Mouse (Mus musculus): Measurements from ENCODE around the gene Elmo1. TPM values are rescaled to one million over a fixed set of nuclear protein-coding genes. Genes with fewer than 3 reads are reported as not detected.
A peak's percentile ranks its signal among the peaks of the same experiment; 100 is the strongest.

The Elmo1 gene
- polyA plus RNA-seq, 1 experiment from 2014 or later = 10.7 TPM

- Histone ChIP-seq H3K4me1 (no peaks in the 10 kb centered on the region), H3K9me3 (no peaks in the 10 kb centered on the region), H3K4me2 (replicated peaks) (no peak overlapping the region), H3K4me3 (no peak overlapping the region), H3K27ac (no peak overlapping the region), H3K9ac (no peak overlapping the region), H3K27me3 (no peaks in the 10 kb centered on the region), H3K36me3 (no peaks in the 10 kb centered on the region)
- no peak for ATAC-seq (ENCODE audit: low FRiP score, low read depth)
- WGBS = 85% methylated on average over 6 of the region's 6 CpGs
Measured at GRCm38 (mm10) chr13:20460096-20460495, 369.7 kb downstream of the Elmo1 start.

GRCm38 (mm10) chr13:20461616-20462015, 371.2 kb downstream of the Elmo1 start:
- no peak for ATAC-seq (ENCODE audit: low FRiP score, low read depth)
- H3K4me2 ChIP-seq (replicated peaks) = no peak overlapping the region
- no peak overlapping the region for H3K27ac ChIP-seq
- H3K36me3 ChIP-seq = no peaks in the 10 kb centered on the region
- no peaks in the 10 kb centered on the region for H3K27me3 ChIP-seq
- no peaks in the 10 kb centered on the region for H3K4me1 ChIP-seq
- H3K4me3 ChIP-seq = no peak overlapping the region
- no peak overlapping the region for H3K9ac ChIP-seq
- no peaks in the 10 kb centered on the region for H3K9me3 ChIP-seq
- 87% methylated on average over 3 of the region's 3 CpGs for WGBS

GRCm38 (mm10) chr13:20464161-20464560, 373.8 kb downstream of the Elmo1 start:
- Histone ChIP-seq H3K36me3 (no peaks in the 10 kb centered on the region), H3K4me2 (replicated peaks) (no peak overlapping the region), H3K9me3 (no peaks in the 10 kb centered on the region), H3K9ac (no peak overlapping the region), H3K4me3 (no peak overlapping the region), H3K4me1 (no peaks in the 10 kb centered on the region), H3K27ac (no peak overlapping the region), H3K27me3 (no peaks in the 10 kb centered on the region)
- ATAC-seq (ENCODE audit: low FRiP score, low read depth) = no peak

GRCm38 (mm10) chr13:20467381-20467780, 377.0 kb downstream of the Elmo1 start:
- Histone ChIP-seq H3K9me3 (no peaks in the 10 kb centered on the region), H3K9ac (no peak overlapping the region), H3K4me1 (peaks cover 5% of the 10 kb centered on the region; the same call in 1 of the 2 replicates), H3K4me2 (replicated peaks) (no peak overlapping the region), H3K27ac (no peak overlapping the region), H3K4me3 (no peak overlapping the region), H3K27me3 (peaks cover 4% of the 10 kb centered on the region; the same call in 1 of the 2 replicates), H3K36me3 (no peaks in the 10 kb centered on the region)
- WGBS = 93% methylated on average over 1 of the region's 1 CpGs
- ATAC-seq (ENCODE audit: low FRiP score, low read depth) = no peak

- ATAC-seq (ENCODE audit: low FRiP score, low read depth) = no peak
- H3K4me1 ChIP-seq = peaks cover 12% of the 10 kb centered on the region; the same call in 1 of the 2 replicates
- WGBS = 7% methylated on average over 6 of the region's 6 CpGs
Measured at GRCm38 (mm10) chr13:20471732-20472131, 381.3 kb downstream of the Elmo1 start.

GRCm38 (mm10) chr13:20472301-20472831, 382.0 kb downstream of the Elmo1 start:
- no peak overlapping the region for H3K27ac ChIP-seq
- peaks cover 12% of the 10 kb centered on the region; the same call in 1 of the 2 replicates for H3K4me1 ChIP-seq
- no peak overlapping the region for H3K4me3 ChIP-seq
- 37% methylated on average over 10 of the region's 10 CpGs for WGBS
- H3K27me3 ChIP-seq = peaks cover 8% of the 10 kb centered on the region; the same call in 1 of the 2 replicates
- H3K4me2 ChIP-seq (replicated peaks) = peak overlapping the region; percentile 34
- no peak for ATAC-seq (ENCODE audit: low FRiP score, low read depth)
- H3K9me3 ChIP-seq = no peaks in the 10 kb centered on the region
- H3K36me3 ChIP-seq = no peaks in the 10 kb centered on the region
- H3K9ac ChIP-seq = no peak overlapping the region

More at GRCm38 (mm10) chr13:20471732-20472131, 381.3 kb downstream of the Elmo1 start:
- H3K9me3 ChIP-seq = no peaks in the 10 kb centered on the region
- H3K27me3 ChIP-seq = peaks cover 8% of the 10 kb centered on the region; the same call in 1 of the 2 replicates
- H3K4me3 ChIP-seq = no peak overlapping the region
- no peak overlapping the region for H3K9ac ChIP-seq
- H3K4me2 ChIP-seq (replicated peaks) = peak overlapping the region; percentile 34; the same call in 1 of the 2 replicates
- H3K27ac ChIP-seq = no peak overlapping the region
- no peaks in the 10 kb centered on the region for H3K36me3 ChIP-seq

GRCm38 (mm10) chr13:20472891-20473539, 382.6 kb downstream of the Elmo1 start:
- H3K4me1 ChIP-seq = peaks cover 12% of the 10 kb centered on the region; the same call in 1 of the 2 replicates
- no peaks in the 10 kb centered on the region for H3K36me3 ChIP-seq
- no peak for ATAC-seq (ENCODE audit: low FRiP score, low read depth)
- 80% methylated on average over 15 of the region's 15 CpGs for WGBS
- no peak overlapping the region for H3K9ac ChIP-seq
- no peak overlapping the region for H3K4me3 ChIP-seq
- H3K9me3 ChIP-seq = no peaks in the 10 kb centered on the region
- H3K4me2 ChIP-seq (replicated peaks) = no peak overlapping the region
- H3K27ac ChIP-seq = no peak overlapping the region
- peaks cover 8% of the 10 kb centered on the region; the same call in 1 of the 2 replicates for H3K27me3 ChIP-seq

GRCm38 (mm10) chr13:20473641-20474078, 383.3 kb downstream of the Elmo1 start:
- Histone ChIP-seq H3K36me3 (no peaks in the 10 kb centered on the region), H3K4me2 (replicated peaks) (no peak overlapping the region), H3K4me3 (no peak overlapping the region), H3K27me3 (peaks cover 8% of the 10 kb centered on the region; the same call in 1 of the 2 replicates), H3K27ac (no peak overlapping the region), H3K9ac (no peak overlapping the region), H3K9me3 (no peaks in the 10 kb centered on the region), H3K4me1 (peaks cover 12% of the 10 kb centered on the region; the same call in 1 of the 2 replicates)
- WGBS = 67% methylated on average over 7 of the region's 7 CpGs
- no peak for ATAC-seq (ENCODE audit: low FRiP score, low read depth)

GRCm38 (mm10) chr13:20474600-20474999, 384.2 kb downstream of the Elmo1 start:
- Histone ChIP-seq H3K9ac (no peak overlapping the region), H3K9me3 (no peaks in the 10 kb centered on the region), H3K36me3 (no peaks in the 10 kb centered on the region), H3K27me3 (peaks cover 8% of the 10 kb centered on the region; the same call in 1 of the 2 replicates), H3K27ac (no peak overlapping the region), H3K4me2 (replicated peaks) (no peak overlapping the region), H3K4me3 (no peak overlapping the region), H3K4me1 (peaks cover 12% of the 10 kb centered on the region; the same call in 1 of the 2 replicates)
- no peak for ATAC-seq (ENCODE audit: low FRiP score, low read depth)
- WGBS = 92% methylated on average over 4 of the region's 4 CpGs

GRCm38 (mm10) chr13:20481805-20482204, 391.4 kb downstream of the Elmo1 start:
- no peaks in the 10 kb centered on the region for H3K27me3 ChIP-seq
- H3K36me3 ChIP-seq = no peaks in the 10 kb centered on the region
- H3K4me3 ChIP-seq = no peak overlapping the region
- no peak for ATAC-seq (ENCODE audit: low FRiP score, low read depth)
- H3K9ac ChIP-seq = no peak overlapping the region
- no peak overlapping the region for H3K27ac ChIP-seq
- H3K4me2 ChIP-seq (replicated peaks) = no peak overlapping the region
- H3K4me1 ChIP-seq = no peaks in the 10 kb centered on the region
- 76% methylated on average over 1 of the region's 1 CpGs for WGBS
- no peaks in the 10 kb centered on the region for H3K9me3 ChIP-seq

- no peak overlapping the region for H3K27ac ChIP-seq
- 71% methylated on average over 3 of the region's 3 CpGs for WGBS
Measured at GRCm38 (mm10) chr13:20489110-20489509, 398.7 kb downstream of the Elmo1 start.

GRCm38 (mm10) chr13:20489698-20490417, 399.5 kb downstream of the Elmo1 start:
- no peak overlapping the region for H3K4me3 ChIP-seq

More at GRCm38 (mm10) chr13:20489110-20489509, 398.7 kb downstream of the Elmo1 start:
- Histone ChIP-seq H3K4me1 (0 out of 2 replicates have a peak, but pooled peaks cover 5% of the 10 kb centered on the region), H3K4me3 (no peak overlapping the region), H3K9me3 (no peaks in the 10 kb centered on the region), H3K9ac (no peak overlapping the region), H3K4me2 (replicated peaks) (no peak overlapping the region), H3K36me3 (no peaks in the 10 kb centered on the region), H3K27me3 (no peaks in the 10 kb centered on the region)
- ATAC-seq (ENCODE audit: low FRiP score, low read depth) = no peak

More at GRCm38 (mm10) chr13:20489698-20490417, 399.5 kb downstream of the Elmo1 start:
- Histone ChIP-seq H3K36me3 (no peaks in the 10 kb centered on the region), H3K9ac (no peak overlapping the region), H3K27me3 (no peaks in the 10 kb centered on the region), H3K27ac (no peak overlapping the region), H3K4me2 (replicated peaks) (no peak overlapping the region), H3K9me3 (no peaks in the 10 kb centered on the region), H3K4me1 (0 out of 2 replicates have a peak, but pooled peaks cover 5% of the 10 kb centered on the region)
- ATAC-seq (ENCODE audit: low FRiP score, low read depth) = no peak
- 77% methylated on average over 8 of the region's 8 CpGs for WGBS

All from limb, embryonic 13.5 days (tissue).